Mouse (Mus musculus) brain, embryonic 14.5 days (tissue): ENCODE measurements at regions not wholly inside any gene's neighbourhood (a gene's known extent, or its start where the extent isn't known, plus 50 kb on each side); places are given as distances from the start of the nearest gene placed in this dataset.

Experiments used
- CTCF ChIP-seq: fragments of 200-500 bp; IDR thresholded peaks from 2 replicates; pipeline ENCODE4 v1.5.1; 2012; ENCODE audit warnings: inconsistent platforms, mild to moderate bottlenecking, moderate library complexity, borderline replicate concordance; ENCODE audit not compliant: insufficient read depth, insufficient read length; ENCODE audit errors: extremely low read depth
- POLR2A ChIP-seq: fragments of 200-500 bp; IDR thresholded peaks from 2 replicates; pipeline ENCODE4 v1.6.1; 2012; ENCODE audit warnings: mild to moderate bottlenecking, inconsistent platforms, borderline replicate concordance; ENCODE audit not compliant: poor library complexity, insufficient read depth, insufficient read length, severe bottlenecking; ENCODE audit errors: extremely low read depth

DNA sequence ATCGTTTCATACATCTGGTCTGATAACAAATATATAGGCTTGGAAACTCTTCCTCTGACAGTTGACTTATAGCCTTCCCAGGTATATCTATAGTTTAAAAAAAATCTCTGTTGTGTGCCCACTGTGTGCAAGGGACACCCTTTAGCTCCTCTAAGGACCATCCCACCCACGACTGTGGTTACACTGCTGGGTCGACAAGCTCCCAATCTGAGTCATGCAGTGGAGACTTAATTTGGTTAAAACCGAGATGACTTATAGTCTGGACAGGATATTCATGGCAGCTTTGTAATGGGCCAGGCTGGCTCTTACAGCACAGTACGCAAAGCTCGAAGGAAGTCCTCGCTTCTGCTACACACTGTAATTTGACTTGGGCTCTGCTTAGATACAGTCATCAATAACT is 96.1 kb upstream of the Rrp15 start:
- TF ChIP-seq CTCF (no peak), POLR2A (no peak)
